Mouse (Mus musculus) Patski (cell line): Measurements from ENCODE around the gene Mdfi. TPM values are rescaled to one million over a fixed set of nuclear protein-coding genes. Genes with fewer than 3 reads are reported as not detected.
A peak's percentile ranks its signal among the peaks of the same experiment; 100 is the strongest.

Source experiments
- ATAC-seq: fragments of 100-300 bp; one replicate; pipeline ENCODE4 v1.8.0; 2021
- CTCF ChIA-PET: fragments of 350-600 bp; sonication (Branson Sonifier 250); formaldehyde crosslinking; loops from one replicate; lab custom pipeline; 2022; ENCODE audit warnings: inconsistent platforms; lab: Charles Lee
- POLR2A ChIA-PET: fragments of 350-600 bp; sonication (Branson Sonifier 250); formaldehyde crosslinking; loops from one replicate; lab custom pipeline; 2022; ENCODE audit warnings: antibody characterized with exemption, inconsistent platforms; lab: Charles Lee
- DNase-seq: peaks from one replicate; pipeline ENCODE4 v3.0.0-alpha.2; 2011; ENCODE audit warnings: low read depth, low spot score
- H3K27me3 ChIP-seq: fragments of 371-371 bp; one replicate; pipeline ENCODE4 v1.5.1; 2021
- CTCF ChIP-seq: fragments of 100-300 bp; IDR thresholded peaks from one replicate; pipeline ENCODE4 v1.5.1; 2021
- in situ Hi-C: fragments of 300-500 bp; cut with MboI; formaldehyde crosslinking; loops from 3 replicates; pipeline ENCODE4 v1.11.1; 2018; ENCODE audit warnings: low pct_unique_long_range_greater_than_20kb, mixed read lengths
- polyA plus RNA-seq: library from polyadenylated mRNA; unstranded; gene quantifications from one replicate; pipeline ENCODE4 v1.2.3, GENCODE M21; 2021

The Mdfi gene
- polyA plus RNA-seq, 1 experiment from 2014 or later: not detected

DNA sequence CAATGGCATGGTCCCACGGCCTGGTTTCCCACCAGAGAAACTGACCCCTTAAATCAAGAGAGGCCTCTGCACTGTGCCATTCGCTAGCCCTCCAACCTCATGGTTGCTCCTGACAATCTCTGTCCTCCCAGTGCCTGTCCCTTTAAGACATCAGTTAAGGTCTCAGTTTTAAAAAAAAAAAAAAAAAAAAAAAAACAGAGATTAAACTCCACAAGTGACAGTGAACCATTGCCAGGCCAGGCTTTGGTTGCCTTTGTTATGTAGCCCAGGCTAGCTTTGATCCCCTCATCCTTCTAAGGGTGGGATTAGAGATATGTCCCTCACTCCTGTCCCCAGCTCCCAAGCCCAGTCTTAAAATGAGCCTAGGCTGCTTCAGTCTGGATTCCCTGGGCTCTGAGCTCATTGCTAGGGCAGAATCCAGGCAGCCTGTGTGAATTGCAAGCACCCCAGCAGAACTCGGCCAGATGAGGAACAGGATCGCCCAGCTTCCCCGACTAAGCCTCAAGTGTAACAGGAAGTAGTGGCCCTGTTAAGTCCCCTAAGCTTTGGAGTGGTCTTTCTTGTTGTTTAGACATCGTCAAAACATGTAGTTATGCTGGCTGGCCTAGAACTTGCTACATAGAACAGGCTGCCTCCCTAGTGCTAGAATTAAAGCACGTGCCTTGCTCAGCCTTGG is 16.3 kb upstream of the Mdfi start:
- TF ChIP-seq CTCF: no peak
- in situ Hi-C loops: no loop called here
- H3K27me3 ChIP-seq: no peaks in the 10 kb centered on the region
- ATAC-seq (no peak), DNase-seq (no peak)
- POLR2A ChIA-PET: interaction anchor here (0.6 kb wide), 1 partner anchor 252 kb away, joined by 3 read pairs; no protein-coding TSS in a partner anchor
- CTCF ChIA-PET: interaction anchor here (0.7 to 2.4 kb wide), 3 partner anchors 14 to 61 kb away, joined by 3 to 5 read pairs (median 5); no protein-coding TSS in a partner anchor

- ChIA-PET POLR2A (no interaction called here), CTCF (no interaction called here)
- TF ChIP-seq CTCF: no peak
- DNase-seq (no peak), ATAC-seq (no peak)
- no peaks in the 10 kb centered on the region for H3K27me3 ChIP-seq
- in situ Hi-C loops: no loop called here
Observed at GRCm38 (mm10) chr17:47850035-47850434, 15.5 kb upstream of the Mdfi start.

GRCm38 (mm10) chr17:47847985-47848384 is 13.5 kb upstream of the Mdfi start:
- H3K27me3 ChIP-seq: no peaks in the 10 kb centered on the region
- TF ChIP-seq CTCF: peak; percentile 41
- CTCF ChIA-PET: no interaction called here
- ATAC-seq (no peak), DNase-seq (no peak)
- POLR2A ChIA-PET: no interaction called here
- in situ Hi-C loops: no loop called here

GRCm38 (mm10) chr17:47845609-47846008 is 11.1 kb upstream of the Mdfi start:
- ChIA-PET POLR2A (no interaction called here), CTCF (interaction anchor here (0.6 kb wide), 1 partner anchor 47 kb away, joined by 3 read pairs; no protein-coding TSS in a partner anchor)
- ATAC-seq: no peak
- TF ChIP-seq CTCF: no peak
- DNase-seq: no peak
- in situ Hi-C loops: no loop called here
- no peaks in the 10 kb centered on the region for H3K27me3 ChIP-seq

DNA sequence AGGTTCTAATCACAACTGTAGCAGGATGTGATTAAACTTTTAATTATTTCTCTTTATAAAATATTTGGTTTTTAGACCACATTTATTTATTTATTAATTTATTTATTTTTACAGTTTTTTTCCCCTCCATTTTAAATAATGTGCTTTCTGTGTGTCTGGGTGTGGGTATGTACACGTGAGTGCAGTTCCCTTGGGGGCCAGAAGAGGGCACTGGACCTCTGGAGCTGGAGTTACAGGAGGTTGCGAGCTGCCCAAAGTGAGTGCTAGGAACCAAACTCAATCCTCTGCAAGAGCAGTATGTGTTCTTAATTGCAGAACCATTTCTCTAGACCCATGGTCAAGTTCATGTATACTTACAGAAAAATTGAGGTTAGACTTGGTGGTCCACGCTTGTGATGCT is 9.0 kb upstream of the Mdfi start:
- no peaks in the 10 kb centered on the region for H3K27me3 ChIP-seq
- ChIA-PET CTCF (no interaction called here), POLR2A (no interaction called here)
- ATAC-seq: no peak
- no peak for DNase-seq
- TF ChIP-seq CTCF: no peak
- in situ Hi-C loops: loop anchor here (5.0 kb wide), 1 partner anchor 46 kb away; no protein-coding TSS in a partner anchor

GRCm38 (mm10) chr17:47841931-47842623 is 7.6 kb upstream of the Mdfi start:
- peak; percentile 31 for ATAC-seq

DNA sequence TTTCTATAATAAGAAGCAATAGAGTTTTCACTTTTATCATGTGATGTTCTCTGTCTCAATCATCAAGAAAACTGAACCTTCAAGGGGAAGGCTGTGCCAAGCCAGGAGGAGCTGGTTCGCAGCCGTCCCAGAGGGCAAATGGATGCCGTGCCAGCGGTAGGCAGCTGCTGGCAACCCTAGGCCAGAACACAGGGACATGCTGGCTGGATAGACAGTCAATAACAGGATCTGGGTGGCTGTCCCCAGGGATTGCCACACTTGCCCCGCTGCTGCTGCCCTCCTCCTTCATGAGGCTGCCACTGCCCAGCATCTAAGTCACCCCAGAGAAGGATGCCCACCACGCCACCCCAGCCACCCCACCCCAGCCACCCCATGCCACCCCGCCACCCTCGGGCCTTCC is 7.0 kb upstream of the Mdfi start:
- CTCF ChIA-PET: interaction anchor here (1.0 kb wide), 1 partner anchor 33 kb away, joined by 3 read pairs; no protein-coding TSS in a partner anchor
- no peak for DNase-seq
- ATAC-seq: no peak
- no peaks in the 10 kb centered on the region for H3K27me3 ChIP-seq
- TF ChIP-seq CTCF: no peak
- in situ Hi-C loops: loop anchor here (5.0 kb wide), 1 partner anchor 44 kb away; no protein-coding TSS in a partner anchor
- POLR2A ChIA-PET: no interaction called here

More at GRCm38 (mm10) chr17:47841931-47842623, 7.6 kb upstream of the Mdfi start:
- no peak for DNase-seq
- ChIA-PET POLR2A (no interaction called here), CTCF (interaction anchor here (1.0 kb wide), 1 partner anchor 34 kb away, joined by 3 read pairs; no protein-coding TSS in a partner anchor)
- H3K27me3 ChIP-seq: no peaks in the 10 kb centered on the region
- in situ Hi-C loops: loop anchor here (5.0 kb wide), 1 partner anchor 45 kb away; no protein-coding TSS in a partner anchor
- no peak for TF ChIP-seq CTCF

GRCm38 (mm10) chr17:47837808-47838207 is 3.3 kb upstream of the Mdfi start:
- in situ Hi-C loops: no loop called here
- ChIA-PET CTCF (interaction anchor here (1.2 to 1.9 kb wide), 3 partner anchors 13 to 22 kb away, joined by 3 to 4 read pairs (median 3); no protein-coding TSS in a partner anchor), POLR2A (no interaction called here)
- TF ChIP-seq CTCF: no peak
- ATAC-seq (no peak), DNase-seq (no peak)
- peaks cover 13% of the 10 kb centered on the region for H3K27me3 ChIP-seq

DNA sequence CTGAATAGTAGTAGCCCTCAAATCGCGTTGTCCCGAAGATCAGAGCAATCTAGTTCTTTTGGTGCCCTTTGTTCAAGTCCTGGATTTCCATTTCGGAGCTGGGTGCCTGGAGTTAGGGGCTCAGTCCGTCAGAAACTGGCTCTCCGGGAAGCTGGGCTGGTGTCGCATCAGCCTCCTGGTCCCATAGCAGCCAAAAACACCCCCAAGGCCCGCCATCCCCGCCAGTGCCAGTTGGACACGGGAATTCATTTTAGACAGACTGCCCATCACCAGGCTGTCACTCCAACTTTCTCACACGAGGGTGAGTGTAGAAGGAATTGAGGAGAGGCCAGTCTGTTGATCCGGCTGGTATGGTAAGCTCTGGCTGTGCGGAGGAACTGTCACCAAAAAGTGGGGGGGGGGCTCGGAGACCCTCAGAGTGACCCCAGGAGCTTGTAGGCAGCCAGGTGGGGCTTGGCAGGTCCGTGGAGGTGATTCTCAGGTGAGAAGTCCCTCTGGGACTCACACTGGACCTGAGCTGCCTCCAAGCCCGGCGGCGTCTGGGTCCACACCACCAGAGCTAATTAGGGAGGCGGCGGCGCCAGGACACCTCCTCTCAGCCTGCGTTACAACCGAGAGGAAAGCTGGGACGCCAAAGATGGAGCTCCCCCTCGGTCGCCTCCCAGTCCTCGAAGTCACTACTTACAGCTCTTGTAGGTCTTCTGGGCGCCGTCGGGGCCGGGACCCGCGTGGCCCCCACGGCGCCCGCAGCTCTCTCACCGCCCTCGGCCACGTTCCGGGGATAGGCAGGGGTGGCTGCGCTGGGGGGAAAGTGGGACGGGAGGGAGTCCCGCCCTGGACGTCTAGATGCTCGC is 636 bp downstream of the Mdfi start:
- no peak for TF ChIP-seq CTCF
- in situ Hi-C loops: no loop called here
- DNase-seq (no peak), ATAC-seq (no peak)
- POLR2A ChIA-PET: no interaction called here
- peaks cover 14% of the 10 kb centered on the region for H3K27me3 ChIP-seq
- CTCF ChIA-PET: no interaction called here

DNA sequence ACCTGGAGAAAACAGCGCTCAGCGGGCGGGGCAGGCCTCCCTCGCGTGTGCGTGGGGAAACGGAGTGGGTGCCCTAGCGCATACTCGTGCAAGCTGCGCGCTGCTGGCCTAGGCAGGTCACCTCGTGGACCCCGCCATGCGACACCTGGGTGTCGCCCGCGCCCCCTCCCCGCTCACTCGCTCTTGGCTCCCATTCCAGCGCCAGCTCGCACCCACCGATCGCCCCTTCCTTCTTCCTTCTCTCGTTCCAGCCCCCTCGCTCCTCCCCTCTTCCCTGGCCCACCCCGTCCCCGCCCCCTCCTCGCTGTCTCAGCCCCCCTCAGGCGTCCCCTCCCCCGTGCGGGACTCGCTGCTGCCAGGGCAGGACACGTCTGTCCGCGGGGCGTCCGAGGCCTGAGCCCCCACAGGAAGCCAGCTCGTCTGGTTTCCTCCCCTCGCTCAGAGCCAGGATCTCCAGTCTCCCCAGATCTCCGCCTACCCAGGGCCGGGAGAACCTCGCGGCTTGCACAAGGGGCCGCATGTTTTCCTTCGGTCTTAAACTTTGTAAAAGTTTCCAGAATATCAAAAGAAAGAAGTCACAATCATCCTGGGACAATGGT is 1.4 kb downstream of the Mdfi start:
- TF ChIP-seq CTCF: no peak
- ChIA-PET CTCF (no interaction called here), POLR2A (no interaction called here)
- DNase-seq (no peak), ATAC-seq (no peak)
- peaks cover 14% of the 10 kb centered on the region for H3K27me3 ChIP-seq
- in situ Hi-C loops: no loop called here
